Mouse (Mus musculus): ENCODE data around the gene Tmc7. TPM values are rescaled to one million over a fixed set of nuclear protein-coding genes. Genes with fewer than 3 reads are reported as not detected.
A peak's percentile ranks its signal among the peaks of the same experiment; 100 is the strongest.

Tmc7 gene
- polyA plus RNA-seq, 1 experiment, result 0.26 TPM

- WGBS, result 48% methylated on average over 5 of the region's 5 CpGs
- no peak for DNase-seq
- Histone ChIP-seq H3K36me3 (ENCODE audit: control insufficient read depth, insufficient read depth, low read length) (no peaks in the 10 kb centered on the region), H3K4me1 (replicated peaks; ENCODE audit: control insufficient read depth, insufficient read depth, low read length) (no peaks in the 10 kb centered on the region), H3K27ac (ENCODE audit: control insufficient read depth, insufficient read depth, low read length) (no peak overlapping the region), H3K27me3 (ENCODE audit: control insufficient read depth, insufficient read depth, low read length) (no peaks in the 10 kb centered on the region), H3K4me3 (ENCODE audit: control insufficient read depth, insufficient read depth, low read length) (no peak overlapping the region)
- no peak for TF ChIP-seq CTCF (IDR thresholded peaks at IDR 0.05; ENCODE audit: borderline replicate concordance, control insufficient read depth, extremely low read depth, insufficient read depth, low read length, poor library complexity)
- no peak for TF ChIP-seq POLR2A (IDR thresholded peaks at IDR 0.05; ENCODE audit: control insufficient read depth, extremely low read depth, insufficient read depth, low read length, poor library complexity)
Observed at GRCm38 (mm10) chr7:118522077-118522476, 62.5 kb downstream of the Tmc7 start.

GRCm38 (mm10) chr7:118519661-118520060, 64.9 kb downstream of the Tmc7 start:
- DNase-seq, result no peak
- 89% methylated on average over 8 of the region's 8 CpGs for WGBS
- no peak overlapping the region for H3K27ac ChIP-seq (ENCODE audit: control insufficient read depth, insufficient read depth, low read length)
- H3K4me3 ChIP-seq (ENCODE audit: control insufficient read depth, insufficient read depth, low read length), result no peak overlapping the region
- no peaks in the 10 kb centered on the region for H3K27me3 ChIP-seq (ENCODE audit: control insufficient read depth, insufficient read depth, low read length)
- H3K4me1 ChIP-seq (replicated peaks; ENCODE audit: control insufficient read depth, insufficient read depth, low read length), result no peaks in the 10 kb centered on the region
- H3K36me3 ChIP-seq (ENCODE audit: control insufficient read depth, insufficient read depth, low read length), result no peaks in the 10 kb centered on the region
- TF ChIP-seq POLR2A (IDR thresholded peaks at IDR 0.05; ENCODE audit: control insufficient read depth, extremely low read depth, insufficient read depth, low read length, poor library complexity), result no peak
- TF ChIP-seq CTCF (IDR thresholded peaks at IDR 0.05; ENCODE audit: borderline replicate concordance, control insufficient read depth, extremely low read depth, insufficient read depth, low read length, poor library complexity), result no peak

- H3K4me3 ChIP-seq (ENCODE audit: control insufficient read depth, insufficient read depth, low read length), result no peak overlapping the region
Observed at GRCm38 (mm10) chr7:118518687-118519086, 65.8 kb downstream of the Tmc7 start.

GRCm38 (mm10) chr7:118517819-118518218, 66.7 kb downstream of the Tmc7 start:
- Histone ChIP-seq H3K4me1 (replicated peaks; ENCODE audit: control insufficient read depth, insufficient read depth, low read length) (no peaks in the 10 kb centered on the region), H3K36me3 (ENCODE audit: control insufficient read depth, insufficient read depth, low read length) (no peaks in the 10 kb centered on the region), H3K27ac (ENCODE audit: control insufficient read depth, insufficient read depth, low read length) (no peak overlapping the region), H3K27me3 (ENCODE audit: control insufficient read depth, insufficient read depth, low read length) (no peaks in the 10 kb centered on the region), H3K4me3 (ENCODE audit: control insufficient read depth, insufficient read depth, low read length) (no peak overlapping the region)
- DNase-seq, result no peak
- WGBS, result 70% methylated on average over 2 of the region's 2 CpGs
- TF ChIP-seq POLR2A (IDR thresholded peaks at IDR 0.05; ENCODE audit: control insufficient read depth, extremely low read depth, insufficient read depth, low read length, poor library complexity), result no peak
- TF ChIP-seq CTCF (IDR thresholded peaks at IDR 0.05; ENCODE audit: borderline replicate concordance, control insufficient read depth, extremely low read depth, insufficient read depth, low read length, poor library complexity), result no peak

More at GRCm38 (mm10) chr7:118518687-118519086, 65.8 kb downstream of the Tmc7 start:
- DNase-seq, result peak; percentile 74
- H3K27me3 ChIP-seq (ENCODE audit: control insufficient read depth, insufficient read depth, low read length), result no peaks in the 10 kb centered on the region
- H3K27ac ChIP-seq (ENCODE audit: control insufficient read depth, insufficient read depth, low read length), result no peak overlapping the region
- TF ChIP-seq CTCF (IDR thresholded peaks at IDR 0.05; ENCODE audit: borderline replicate concordance, control insufficient read depth, extremely low read depth, insufficient read depth, low read length, poor library complexity), result peak; percentile 97
- no peak for TF ChIP-seq POLR2A (IDR thresholded peaks at IDR 0.05; ENCODE audit: control insufficient read depth, extremely low read depth, insufficient read depth, low read length, poor library complexity)
- H3K4me1 ChIP-seq (replicated peaks; ENCODE audit: control insufficient read depth, insufficient read depth, low read length), result no peaks in the 10 kb centered on the region
- no peaks in the 10 kb centered on the region for H3K36me3 ChIP-seq (ENCODE audit: control insufficient read depth, insufficient read depth, low read length)
- WGBS, result 3% methylated on average over 18 of the region's 18 CpGs

- WGBS, result 82% methylated on average over 7 of the region's 7 CpGs
- H3K27ac ChIP-seq (ENCODE audit: control insufficient read depth, insufficient read depth, low read length), result no peak overlapping the region
- H3K4me1 ChIP-seq (replicated peaks; ENCODE audit: control insufficient read depth, insufficient read depth, low read length), result no peaks in the 10 kb centered on the region
- H3K27me3 ChIP-seq (ENCODE audit: control insufficient read depth, insufficient read depth, low read length), result no peaks in the 10 kb centered on the region
- no peak for TF ChIP-seq POLR2A (IDR thresholded peaks at IDR 0.05; ENCODE audit: control insufficient read depth, extremely low read depth, insufficient read depth, low read length, poor library complexity)
- no peak for TF ChIP-seq CTCF (IDR thresholded peaks at IDR 0.05; ENCODE audit: borderline replicate concordance, control insufficient read depth, extremely low read depth, insufficient read depth, low read length, poor library complexity)
- DNase-seq, result no peak
- no peak overlapping the region for H3K4me3 ChIP-seq (ENCODE audit: control insufficient read depth, insufficient read depth, low read length)
- H3K36me3 ChIP-seq (ENCODE audit: control insufficient read depth, insufficient read depth, low read length), result no peaks in the 10 kb centered on the region
Observed at GRCm38 (mm10) chr7:118508556-118508955, 76.0 kb downstream of the Tmc7 start.

- Histone ChIP-seq H3K27me3 (ENCODE audit: control insufficient read depth, insufficient read depth, low read length) (no peaks in the 10 kb centered on the region), H3K4me1 (replicated peaks; ENCODE audit: control insufficient read depth, insufficient read depth, low read length) (0 out of 2 replicates have a peak, but pooled peaks cover 3% of the 10 kb centered on the region), H3K27ac (ENCODE audit: control insufficient read depth, insufficient read depth, low read length) (no peak overlapping the region), H3K36me3 (ENCODE audit: control insufficient read depth, insufficient read depth, low read length) (no peaks in the 10 kb centered on the region), H3K4me3 (ENCODE audit: control insufficient read depth, insufficient read depth, low read length) (no peak overlapping the region)
- TF ChIP-seq CTCF (IDR thresholded peaks at IDR 0.05; ENCODE audit: borderline replicate concordance, control insufficient read depth, extremely low read depth, insufficient read depth, low read length, poor library complexity) (no peak), POLR2A (IDR thresholded peaks at IDR 0.05; ENCODE audit: control insufficient read depth, extremely low read depth, insufficient read depth, low read length, poor library complexity) (no peak)
- DNase-seq, result no peak
- 95% methylated on average over 4 of the region's 4 CpGs for WGBS
Observed at GRCm38 (mm10) chr7:118503844-118504243, 80.7 kb downstream of the Tmc7 start.

GRCm38 (mm10) chr7:118502333-118502732, 82.2 kb downstream of the Tmc7 start:
- no peak overlapping the region for H3K4me3 ChIP-seq (ENCODE audit: control insufficient read depth, insufficient read depth, low read length)
- H3K27me3 ChIP-seq (ENCODE audit: control insufficient read depth, insufficient read depth, low read length), result no peaks in the 10 kb centered on the region
- H3K4me1 ChIP-seq (replicated peaks; ENCODE audit: control insufficient read depth, insufficient read depth, low read length), result 0 out of 2 replicates have a peak, but pooled peaks cover 3% of the 10 kb centered on the region
- no peak for DNase-seq
- no peaks in the 10 kb centered on the region for H3K36me3 ChIP-seq (ENCODE audit: control insufficient read depth, insufficient read depth, low read length)
- no peak overlapping the region for H3K27ac ChIP-seq (ENCODE audit: control insufficient read depth, insufficient read depth, low read length)
- TF ChIP-seq CTCF (IDR thresholded peaks at IDR 0.05; ENCODE audit: borderline replicate concordance, control insufficient read depth, extremely low read depth, insufficient read depth, low read length, poor library complexity), result no peak
- no peak for TF ChIP-seq POLR2A (IDR thresholded peaks at IDR 0.05; ENCODE audit: control insufficient read depth, extremely low read depth, insufficient read depth, low read length, poor library complexity)
- WGBS, result 93% methylated on average over 8 of the region's 8 CpGs

Measured in thymus, adult 2 months (tissue).